Mouse (Mus musculus) stomach, postnatal 0 days (tissue): Measurements from ENCODE around the gene Ngdn.

Experiments
- CTCF ChIP-seq: IDR thresholded peaks from 2 replicates; pipeline ENCODE4 v1.5.1; 2016; ENCODE audit warnings: antibody characterized with exemption, low read depth, mild to moderate bottlenecking, moderate library complexity
- EP300 ChIP-seq: optimal IDR thresholded peaks from 2 replicates; pipeline ENCODE3; 2016; ENCODE audit warnings: antibody characterized with exemption

GRCm38 (mm10) chr14:55014591-55014990, 663 bp upstream of the Ngdn start:
- TF ChIP-seq CTCF = no peak
- TF ChIP-seq EP300 = no peak
